Mouse (Mus musculus) kidney, postnatal 14 days (tissue): ENCODE measurements around the gene Plk1.

ENCODE experiments used
- DNase-seq: peaks from one replicate; pipeline ENCODE4 v3.0.0; 2022; ENCODE audit warnings: mixed read lengths

The Plk1 gene

GRCm38 (mm10) chr7:122158915-122159902, at the start of gene Plk1:
Gene Plk1 (plus strand): TSS chr7:122159439.
- peak; percentile 89 for DNase-seq

DNA sequence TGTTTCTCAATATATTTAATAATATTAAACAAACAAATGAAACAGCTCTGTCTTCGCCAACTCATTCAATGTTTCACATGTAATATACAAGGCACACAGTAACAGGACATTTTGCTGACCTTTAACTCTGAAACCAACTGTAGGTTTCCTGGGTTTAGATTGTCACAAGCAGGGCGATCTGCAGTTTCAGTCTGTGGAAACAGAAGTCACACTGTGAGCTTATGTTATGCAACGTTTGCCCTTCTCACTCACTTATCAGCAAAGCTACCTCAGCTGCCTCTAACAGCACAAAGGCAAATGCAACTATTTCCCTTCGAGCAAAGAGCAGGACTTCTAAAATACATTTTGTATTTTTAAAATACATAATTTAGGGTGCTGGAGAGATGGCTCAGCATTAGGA, 35.7 kb upstream of the Plk1 start:
- no peak for DNase-seq

- DNase-seq, result no peak
Observed at GRCm38 (mm10) chr7:122125636-122126035, 33.6 kb upstream of the Plk1 start.

- no peak for DNase-seq
Observed at GRCm38 (mm10) chr7:122126946-122127345, 32.3 kb upstream of the Plk1 start.

DNA sequence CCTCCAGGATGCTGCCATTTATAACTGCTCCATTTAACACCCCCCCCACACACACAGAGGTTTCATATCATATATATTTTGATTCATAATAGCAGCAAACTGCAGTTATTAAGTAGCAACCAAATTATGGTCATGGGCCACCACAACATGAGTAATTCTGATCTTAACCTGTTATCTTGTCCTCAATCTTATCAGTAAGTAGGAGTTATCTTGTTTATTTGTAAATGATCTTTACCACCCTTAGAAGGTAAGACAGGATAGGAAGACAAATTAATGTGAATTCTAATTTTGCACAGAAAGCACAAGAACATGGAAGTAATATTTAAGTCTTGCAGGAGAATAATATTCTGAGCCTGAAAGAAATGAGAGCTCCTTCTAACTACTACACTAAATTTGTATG, 27.4 kb upstream of the Plk1 start:
- DNase-seq, result no peak

- peak; percentile 98 for DNase-seq
Observed at GRCm38 (mm10) chr7:122132497-122133337, 26.5 kb upstream of the Plk1 start, which contains the start of the genes Palb2 and Dctn5. Gene Palb2 (minus strand): TSS chr7:122132985. Gene Dctn5 (plus strand): TSS chr7:122133041.

DNA sequence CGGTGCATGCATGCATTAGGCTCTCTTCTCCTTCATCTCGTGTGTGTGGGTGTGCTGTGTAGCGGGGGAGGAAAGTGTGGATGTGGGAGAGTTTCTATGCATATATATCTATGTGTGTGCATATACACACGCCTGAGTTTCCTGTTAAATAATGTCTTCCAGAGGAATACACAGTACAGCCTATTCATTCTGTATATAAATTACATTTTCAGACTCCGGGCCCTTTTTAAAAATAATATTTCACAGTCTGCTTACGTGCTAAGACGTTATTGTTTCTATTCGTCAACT, 26.0 kb upstream of the Plk1 start:
- DNase-seq, result no peak

DNA sequence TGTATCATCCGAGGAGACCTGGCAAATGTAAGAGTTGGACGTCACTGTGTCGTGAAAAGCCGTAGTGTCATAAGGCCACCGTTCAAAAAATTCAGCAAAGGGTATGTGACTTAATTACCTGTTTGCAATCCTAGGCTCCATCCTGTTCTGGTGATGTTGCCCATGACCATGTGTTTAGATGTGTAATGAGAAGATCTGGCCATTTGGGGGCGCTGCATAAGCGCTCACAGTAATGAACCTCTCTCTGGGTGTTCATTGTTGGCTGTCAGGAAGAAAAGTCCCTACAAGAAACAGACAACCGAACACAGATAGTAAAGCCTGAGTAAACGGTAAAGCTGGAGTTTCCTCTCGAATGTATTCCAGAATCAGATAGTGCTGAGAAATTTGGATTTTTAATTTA, 24.2 kb upstream of the Plk1 start:
- DNase-seq, result peak; percentile 6

GRCm38 (mm10) chr7:122137071-122137470, 22.2 kb upstream of the Plk1 start:
- DNase-seq, result no peak

DNA sequence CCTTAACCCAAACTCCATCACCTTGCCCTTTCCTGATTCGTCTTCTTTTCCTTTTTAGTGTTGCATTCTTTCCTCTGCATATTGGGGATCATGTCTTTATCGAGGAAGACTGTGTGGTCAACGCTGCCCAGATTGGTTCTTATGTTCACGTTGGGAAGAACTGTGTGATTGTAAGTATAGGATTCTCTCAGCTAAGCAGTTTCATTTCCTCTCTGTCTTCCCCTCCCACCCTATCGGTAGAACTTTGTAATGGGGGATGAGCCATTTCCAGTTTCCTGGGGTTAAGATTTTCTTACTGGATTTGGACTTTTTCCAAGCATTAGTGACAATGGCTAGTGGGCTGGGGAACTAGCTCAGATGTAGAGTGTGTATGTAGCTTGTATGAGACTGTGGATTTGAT, 21.0 kb upstream of the Plk1 start:
- no peak for DNase-seq

DNA sequence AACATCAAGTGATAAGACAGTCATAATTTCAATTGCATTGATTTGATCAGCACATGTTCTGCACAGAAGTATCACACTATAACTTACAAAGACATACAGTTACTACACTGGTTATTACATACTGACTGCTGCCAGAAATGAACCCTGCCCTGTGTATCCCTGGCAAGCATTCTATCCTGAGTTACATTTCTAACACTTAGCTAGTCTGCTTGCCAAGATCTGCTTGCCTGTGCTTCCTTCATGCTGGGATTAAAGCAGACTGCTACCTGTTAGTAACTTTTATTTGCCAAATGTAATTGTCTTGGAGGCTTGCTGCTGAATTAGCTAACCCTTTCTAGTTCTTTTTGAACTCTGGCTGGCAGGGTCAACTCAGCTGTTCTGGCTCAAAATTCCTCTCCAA, 18.2 kb upstream of the Plk1 start:
- DNase-seq, result peak; percentile 5

GRCm38 (mm10) chr7:122152473-122152872, 6.8 kb upstream of the Plk1 start:
- no peak for DNase-seq

- DNase-seq, result no peak
Observed at GRCm38 (mm10) chr7:122158488-122158887, 751 bp upstream of the Plk1 start.

- DNase-seq, result no peak
Observed at GRCm38 (mm10) chr7:122160037-122160436, 798 bp downstream of the Plk1 start.

DNA sequence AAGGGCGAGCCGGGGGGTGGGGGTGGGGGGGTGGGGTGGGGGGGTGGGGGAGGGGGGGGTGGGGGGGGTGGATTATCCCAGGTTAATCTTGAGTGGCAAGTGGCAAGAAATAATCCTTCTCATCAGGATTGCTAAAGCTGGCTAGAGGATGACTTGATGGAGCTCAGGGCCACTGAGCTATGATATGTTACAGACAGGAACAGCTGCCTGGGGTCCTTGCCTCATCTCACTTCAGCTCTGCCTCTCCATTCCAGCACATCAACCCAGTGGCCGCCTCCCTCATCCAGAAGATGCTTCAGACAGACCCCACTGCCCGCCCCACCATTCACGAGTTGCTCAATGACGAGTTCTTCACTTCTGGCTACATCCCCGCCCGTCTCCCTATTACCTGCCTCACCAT, 4.5 kb downstream of the Plk1 start:
- no peak for DNase-seq

GRCm38 (mm10) chr7:122167203-122167602, 8.0 kb downstream of the Plk1 start:
- no peak for DNase-seq

DNA sequence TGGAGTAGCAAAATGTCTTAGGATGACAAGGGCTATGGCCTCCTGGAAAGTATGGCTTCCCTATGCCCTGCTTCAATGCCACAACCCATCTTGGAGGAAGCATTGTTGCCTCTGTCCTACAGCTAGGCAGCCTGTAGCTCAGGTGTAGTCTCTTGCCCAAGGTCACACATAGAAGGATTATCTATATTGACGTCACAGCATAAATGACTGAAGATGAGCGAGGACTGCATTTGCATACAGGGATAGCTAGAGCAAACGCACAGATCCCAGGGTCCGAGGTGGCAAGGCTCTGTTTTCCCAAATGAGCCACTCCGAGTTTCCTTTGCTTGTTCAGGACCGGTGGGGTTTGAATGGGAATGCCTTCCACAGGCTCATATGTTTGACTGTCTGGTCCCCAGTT, 11.5 kb downstream of the Plk1 start:
- no peak for DNase-seq

DNA sequence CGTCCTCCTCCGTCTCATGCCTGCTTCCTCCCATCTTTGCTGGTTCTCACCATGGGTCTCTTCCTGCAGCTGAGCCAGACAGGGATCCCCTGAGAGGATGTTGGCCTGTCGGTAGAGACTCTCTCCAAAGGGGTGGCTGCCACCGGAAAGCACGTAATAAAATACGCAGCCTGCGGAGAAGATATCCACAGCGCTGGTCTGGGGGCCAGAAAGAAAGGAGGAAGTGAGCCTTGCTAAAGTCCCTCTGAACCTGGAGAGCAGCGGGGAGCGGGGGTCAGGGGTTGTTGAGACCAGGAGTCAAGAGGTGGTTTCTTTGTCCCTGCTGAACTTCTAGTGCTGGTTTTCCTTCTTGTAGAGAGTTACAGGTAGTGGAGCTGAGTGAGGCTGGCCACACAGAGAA, 12.4 kb downstream of the Plk1 start:
- no peak for DNase-seq

GRCm38 (mm10) chr7:122180720-122181119, 21.5 kb downstream of the Plk1 start:
- no peak for DNase-seq

GRCm38 (mm10) chr7:122184569-122184968, 25.3 kb downstream of the Plk1 start:
- no peak for DNase-seq

- no peak for DNase-seq
Observed at GRCm38 (mm10) chr7:122186043-122186442, 26.8 kb downstream of the Plk1 start, which contains the start of gene Ern2. Gene Ern2 (minus strand): TSS chr7:122186207.

DNA sequence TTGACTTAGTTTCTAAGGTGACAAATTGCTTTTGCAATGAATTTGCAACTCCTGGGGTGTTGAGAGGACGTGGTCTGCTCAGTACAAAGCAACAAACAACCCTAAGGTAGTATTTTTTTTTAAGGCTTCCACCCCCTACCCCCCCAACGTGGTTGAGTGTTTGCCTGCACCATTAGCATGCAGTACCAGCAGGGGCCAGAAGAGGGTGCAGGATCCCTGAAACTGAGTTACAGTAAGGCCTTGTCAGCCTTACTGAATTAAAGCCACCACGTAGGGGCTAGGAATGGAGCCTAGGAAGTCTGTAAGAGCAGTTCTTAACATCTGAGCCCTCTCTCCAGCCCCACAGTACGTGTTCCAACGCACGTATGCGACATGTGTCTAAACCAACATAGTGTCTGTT, 30.2 kb downstream of the Plk1 start:
- peak; percentile 33 for DNase-seq

DNA sequence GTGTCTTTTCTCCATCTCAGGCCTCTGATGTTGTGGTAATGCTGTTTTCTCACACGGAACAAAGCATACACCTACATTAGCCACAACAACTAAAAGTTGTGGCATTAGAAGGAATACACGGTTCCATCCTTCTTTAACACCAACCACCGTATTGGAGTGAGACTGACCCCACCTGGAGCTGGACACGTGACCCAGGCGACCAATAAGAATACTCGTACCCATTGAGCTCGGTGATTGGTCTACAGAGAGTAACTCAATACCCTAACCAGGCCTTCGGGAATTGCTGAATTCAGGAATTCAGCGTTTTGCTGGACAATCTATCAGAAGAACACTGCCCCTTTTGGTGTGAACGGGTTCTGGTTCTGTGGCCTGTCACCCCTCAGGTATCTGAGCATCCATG, 31.9 kb downstream of the Plk1 start:
- no peak for DNase-seq

- DNase-seq, result no peak
Observed at GRCm38 (mm10) chr7:122193919-122194318, 34.7 kb downstream of the Plk1 start.
